Mouse (Mus musculus) limb, embryonic 15.5 days (tissue): Measurements from ENCODE around the gene Pnpla8. TPM values are rescaled to one million over a fixed set of nuclear protein-coding genes. Genes with fewer than 3 reads are reported as not detected.
"Not testable (repeated sequence)": the region's sequence is repeated elsewhere in the genome, so short reads cannot be mapped to it uniquely, and the experiment has no call there.

Source experiments
- ATAC-seq: fragments of 200-750 bp; cut with Nextera tagmentation; 2 replicates; pipeline ENCODE4 v1.8.0; 2017; ENCODE audit warnings: low read depth, moderate TSS enrichment; ENCODE audit not compliant: insufficient number of reproducible peaks, low FRiP score, low TSS enrichment
- H3K27ac ChIP-seq: fragments of 300-500 bp; sonication (generic); 2 replicates; pipeline ENCODE4 v1.5.1; 2015; ENCODE audit warnings: moderate library complexity, mild to moderate bottlenecking, inconsistent platforms
- H3K27me3 ChIP-seq: fragments of 300-500 bp; sonication (generic); 2 replicates; pipeline ENCODE4 v1.6.1; 2015; ENCODE audit warnings: inconsistent platforms
- H3K36me3 ChIP-seq: fragments of 300-500 bp; sonication (generic); 2 replicates; pipeline ENCODE4 v1.6.1; 2015; ENCODE audit warnings: inconsistent platforms
- H3K4me1 ChIP-seq: fragments of 300-500 bp; sonication (generic); 2 replicates; pipeline ENCODE4 v1.6.1; 2015; ENCODE audit warnings: inconsistent platforms
- H3K4me2 ChIP-seq: fragments of 300-500 bp; sonication (generic); 2 replicates; pipeline ENCODE4 v1.6.1; 2015; ENCODE audit warnings: mild to moderate bottlenecking, inconsistent platforms
- H3K4me3 ChIP-seq: fragments of 300-500 bp; sonication (generic); 2 replicates; pipeline ENCODE4 v1.5.1; 2015; ENCODE audit warnings: mild to moderate bottlenecking, inconsistent platforms
- H3K9ac ChIP-seq: fragments of 300-500 bp; sonication (generic); 2 replicates; pipeline ENCODE4 v1.6.1; 2015; ENCODE audit warnings: inconsistent platforms
- H3K9me3 ChIP-seq: fragments of 300-500 bp; sonication (generic); 2 replicates; pipeline ENCODE4 v1.6.1; 2016; ENCODE audit warnings: inconsistent platforms
- WGBS: fragments of 180-500 bp; shearing (Covaris S2); methylation state at CpG from one replicate; pipeline ENCODE4 v1.1.7; 2015; 5-methylcytosine and 5-hydroxymethylcytosine counted together
- polyA plus RNA-seq: library from polyadenylated mRNA; unstranded; fragments of >200 nt; fragmentation: Nextera tagmentation; extraction: Ambion mirVana; gene quantifications from 2 replicates; pipeline ENCODE4 v1.2.1, GENCODE M21; 2015

The Pnpla8 gene
- polyA plus RNA-seq, 1 experiment from 2014 or later = 77.5 TPM

DNA sequence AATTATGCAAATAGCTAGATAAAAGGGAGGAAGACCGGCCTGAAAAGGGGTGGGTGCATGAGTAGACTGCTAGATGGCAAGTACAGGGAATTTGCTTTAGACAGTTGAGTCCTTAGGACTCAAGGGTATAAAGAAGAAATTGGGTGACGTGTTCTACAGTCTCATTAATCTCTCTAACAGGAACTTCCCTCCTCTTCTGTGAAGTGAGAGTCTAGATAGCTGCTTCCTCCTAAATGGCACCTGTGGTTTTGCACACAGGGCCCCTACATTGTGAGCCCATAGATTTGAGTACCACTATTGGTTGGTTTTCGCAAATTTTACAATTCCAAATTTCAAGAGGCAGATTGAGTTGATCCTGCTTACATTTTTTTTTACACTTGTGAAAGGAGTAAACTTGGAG is 3.5 kb downstream of the Pnpla8 start:
- no peak for ATAC-seq
- Histone ChIP-seq H3K4me2 (no peak overlapping the region), H3K4me3 (no peak overlapping the region), H3K27me3 (no peaks in the 10 kb centered on the region), H3K27ac (no peak overlapping the region), H3K9me3 (no peaks in the 10 kb centered on the region), H3K4me1 (0 out of 2 replicates have a peak, but pooled peaks cover 4% of the 10 kb centered on the region), H3K36me3 (no peaks in the 10 kb centered on the region), H3K9ac (no peak overlapping the region)
- 71% methylated on average over 3 of the region's 3 CpGs for WGBS

DNA sequence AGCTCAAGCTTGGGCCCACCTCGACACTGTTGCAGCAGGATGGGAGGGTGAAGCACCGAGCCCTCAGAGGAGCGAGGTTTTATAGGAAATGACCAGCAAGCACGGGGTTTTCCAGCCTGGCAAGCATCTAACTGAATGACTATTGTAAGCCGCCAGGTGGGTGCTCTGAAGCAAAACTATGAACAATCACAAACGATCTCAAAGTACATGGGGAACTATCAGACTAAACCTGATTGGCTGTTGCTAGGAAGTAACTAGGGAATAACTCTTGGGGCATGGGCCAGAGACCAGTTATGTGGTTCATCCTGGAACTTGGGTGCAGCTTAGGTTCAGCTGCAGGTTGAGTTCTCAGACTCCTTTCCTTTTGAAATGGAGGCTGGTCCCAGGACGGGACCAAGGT is 19.9 kb downstream of the Pnpla8 start:
- H3K4me1 ChIP-seq = no peaks in the 10 kb centered on the region
- no peak for ATAC-seq
- H3K4me3 ChIP-seq = no peak overlapping the region
- no peak overlapping the region for H3K27ac ChIP-seq
- no peak overlapping the region for H3K4me2 ChIP-seq
- no peaks in the 10 kb centered on the region for H3K36me3 ChIP-seq
- H3K9me3 ChIP-seq = no peaks in the 10 kb centered on the region
- no peaks in the 10 kb centered on the region for H3K27me3 ChIP-seq
- WGBS = 71% methylated on average over 7 of the region's 7 CpGs
- H3K9ac ChIP-seq = no peak overlapping the region

DNA sequence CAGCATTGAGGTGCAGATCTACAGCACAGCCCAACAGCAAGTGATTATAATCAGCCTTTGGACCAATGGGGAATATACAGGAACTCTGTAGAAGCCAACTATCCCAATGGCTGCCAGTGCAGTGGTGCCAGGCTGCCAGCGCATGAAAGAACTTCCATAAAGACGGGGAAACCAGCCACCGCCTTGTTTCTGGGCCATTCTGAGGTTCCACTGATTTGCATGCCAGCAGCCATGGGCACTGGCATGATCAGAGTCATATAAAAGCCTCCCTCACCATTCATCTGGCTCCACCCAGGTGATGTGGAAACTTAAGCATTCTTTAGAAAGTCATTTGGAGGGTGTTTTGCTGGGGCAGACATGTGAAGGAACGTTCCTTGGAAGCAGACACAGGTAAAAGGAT is 21.2 kb downstream of the Pnpla8 start:
- Histone ChIP-seq H3K4me2 (no peak overlapping the region), H3K4me3 (no peak overlapping the region), H3K36me3 (no peaks in the 10 kb centered on the region), H3K27ac (no peak overlapping the region), H3K4me1 (no peaks in the 10 kb centered on the region), H3K9ac (no peak overlapping the region), H3K9me3 (no peaks in the 10 kb centered on the region), H3K27me3 (no peaks in the 10 kb centered on the region)
- 86% methylated on average over 4 of the region's 4 CpGs for WGBS
- no peak for ATAC-seq

DNA sequence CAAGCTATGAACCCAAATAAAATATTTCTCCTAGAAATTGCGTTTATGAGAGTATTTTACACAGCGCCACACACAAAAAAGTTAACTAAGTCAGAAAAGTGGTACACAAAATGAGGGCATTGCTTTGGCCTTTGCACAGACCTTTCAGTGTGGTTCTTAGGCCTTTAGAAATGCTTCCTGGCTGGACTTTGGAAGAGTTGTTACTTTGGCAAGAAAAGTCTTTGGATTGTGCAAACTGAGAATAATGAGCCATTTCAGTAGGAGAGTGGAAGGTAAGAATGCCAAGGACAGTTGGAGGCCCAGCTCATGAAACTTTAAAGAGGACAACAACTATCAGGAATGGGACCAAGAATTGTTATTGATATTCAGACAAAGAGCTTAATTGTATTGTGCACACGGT is 24.6 kb downstream of the Pnpla8 start:
- Histone ChIP-seq H3K36me3 (no peaks in the 10 kb centered on the region), H3K9me3 (no peaks in the 10 kb centered on the region), H3K9ac (no peak overlapping the region), H3K4me3 (no peak overlapping the region), H3K4me2 (no peak overlapping the region), H3K27ac (no peak overlapping the region), H3K27me3 (no peaks in the 10 kb centered on the region), H3K4me1 (no peaks in the 10 kb centered on the region)
- WGBS = 86% methylated on average over 3 of the region's 3 CpGs
- no peak for ATAC-seq

DNA sequence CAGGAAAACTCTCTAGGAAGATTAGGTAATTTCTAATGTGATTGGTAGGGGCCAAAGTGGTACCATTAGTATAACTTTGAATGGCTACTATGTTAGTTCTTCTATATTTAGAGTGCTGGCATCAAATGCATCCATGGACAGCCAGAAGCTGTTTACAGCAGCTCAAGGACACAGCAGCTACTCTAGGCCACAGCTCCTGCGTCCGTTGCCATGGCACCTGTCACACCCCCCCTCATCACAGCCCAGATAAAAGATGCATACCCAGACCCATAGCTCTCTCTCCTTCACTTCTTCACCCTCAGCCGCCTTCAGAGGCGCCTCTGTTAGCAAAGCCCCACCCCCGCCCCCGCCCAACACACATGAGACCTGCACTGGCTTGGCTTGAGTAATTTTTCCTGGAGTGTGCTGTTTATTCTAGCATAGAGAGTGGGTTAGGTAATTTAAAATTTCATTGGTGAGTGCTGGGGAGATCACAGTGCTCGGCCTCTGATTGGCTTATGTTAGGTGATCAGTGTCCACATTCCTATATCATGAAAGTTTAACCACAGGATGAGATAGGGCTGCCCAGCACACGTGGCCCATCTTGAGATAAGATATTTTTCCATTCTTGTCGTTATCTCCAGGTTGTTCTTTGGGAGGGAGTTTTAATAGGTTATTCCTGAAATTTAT is 27.3 kb downstream of the Pnpla8 start:
- 76% methylated on average over 9 of the region's 9 CpGs for WGBS
- no peak overlapping the region for H3K4me2 ChIP-seq
- H3K36me3 ChIP-seq = no peaks in the 10 kb centered on the region
- ATAC-seq = no peak
- no peaks in the 10 kb centered on the region for H3K27me3 ChIP-seq
- H3K27ac ChIP-seq = no peak overlapping the region
- no peaks in the 10 kb centered on the region for H3K9me3 ChIP-seq
- H3K4me3 ChIP-seq = no peak overlapping the region
- H3K4me1 ChIP-seq = no peaks in the 10 kb centered on the region
- H3K9ac ChIP-seq = no peak overlapping the region

DNA sequence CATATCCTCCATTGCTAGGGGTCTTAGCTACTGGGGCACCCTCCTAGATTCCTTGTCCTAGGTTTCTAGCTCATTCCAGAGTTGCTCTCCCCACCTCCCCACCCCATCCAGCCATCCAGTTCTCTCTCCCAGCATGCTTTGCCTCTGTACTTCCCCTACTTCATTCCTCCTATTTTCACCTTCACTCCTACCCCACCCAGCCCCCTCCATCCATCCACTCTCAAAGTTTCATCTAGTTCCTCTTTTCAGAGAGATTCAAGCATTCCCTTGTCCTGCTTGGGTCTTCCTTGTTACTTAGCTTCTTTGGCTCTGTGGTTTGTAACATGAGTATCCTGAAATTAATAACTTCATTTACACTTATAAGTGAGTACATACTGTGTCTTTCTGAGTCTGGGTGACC is 41.4 kb downstream of the Pnpla8 start:
- no peak for ATAC-seq
- H3K27me3 ChIP-seq = no peaks in the 10 kb centered on the region
- no peak overlapping the region for H3K4me2 ChIP-seq
- H3K4me3 ChIP-seq = no peak overlapping the region
- H3K9ac ChIP-seq = no peak overlapping the region
- H3K4me1 ChIP-seq = no peaks in the 10 kb centered on the region
- H3K9me3 ChIP-seq = no peaks in the 10 kb centered on the region
- no peaks in the 10 kb centered on the region for H3K36me3 ChIP-seq
- H3K27ac ChIP-seq = no peak overlapping the region

DNA sequence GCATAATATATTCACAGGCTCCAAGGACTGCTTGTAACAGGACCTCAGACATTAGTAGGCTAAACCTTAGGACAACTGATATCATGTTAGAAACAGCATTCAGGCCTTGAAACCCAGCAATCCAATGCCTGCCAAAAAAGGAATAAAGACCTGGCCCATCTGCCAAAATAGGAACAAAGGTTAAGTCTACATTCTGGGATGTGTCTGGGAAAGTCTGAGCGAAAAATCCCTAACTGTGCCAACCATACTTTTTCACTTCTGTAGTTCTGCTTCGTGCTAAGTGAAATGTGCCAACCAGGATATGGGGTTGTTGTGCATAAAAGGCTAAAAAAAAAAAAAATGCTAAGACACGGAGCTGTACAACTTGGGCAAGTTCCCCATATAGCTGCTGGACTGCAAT is 44.5 kb downstream of the Pnpla8 start:
- Histone ChIP-seq H3K9ac (no peak overlapping the region), H3K27me3 (no peaks in the 10 kb centered on the region), H3K36me3 (no peaks in the 10 kb centered on the region), H3K4me2 (no peak overlapping the region), H3K9me3 (no peaks in the 10 kb centered on the region), H3K4me3 (no peak overlapping the region), H3K27ac (no peak overlapping the region), H3K4me1 (peaks cover 4% of the 10 kb centered on the region; the same call in 1 of the 2 replicates)
- 74% methylated on average over 3 of the region's 3 CpGs for WGBS
- ATAC-seq = no peak

DNA sequence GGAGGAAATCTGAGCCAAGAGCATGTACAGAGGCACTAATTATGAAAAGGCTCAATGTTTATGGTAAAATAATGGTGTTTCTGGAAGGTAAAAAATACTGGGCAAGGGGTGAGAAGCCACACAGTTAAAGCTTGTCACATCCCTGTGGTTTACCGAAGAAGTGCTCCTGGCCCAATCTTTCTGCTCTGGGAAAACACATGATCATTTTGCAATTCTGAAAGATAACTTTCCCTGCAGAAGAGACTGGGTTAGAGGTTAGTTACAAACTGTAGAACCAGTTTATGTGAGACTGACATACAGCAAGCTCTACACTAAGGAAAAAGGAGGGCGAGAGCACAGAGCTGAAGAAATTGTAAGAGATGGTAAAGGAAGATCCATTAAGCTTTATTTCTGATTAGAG is 46.0 kb downstream of the Pnpla8 start:
- no peak for ATAC-seq
- Histone ChIP-seq H3K4me2 (no peak overlapping the region), H3K36me3 (no peaks in the 10 kb centered on the region), H3K27ac (no peak overlapping the region), H3K27me3 (no peaks in the 10 kb centered on the region), H3K4me3 (no peak overlapping the region), H3K9me3 (no peaks in the 10 kb centered on the region), H3K9ac (no peak overlapping the region), H3K4me1 (peaks cover 4% of the 10 kb centered on the region; the same call in 1 of the 2 replicates)
- WGBS = 89% methylated on average over 2 of the region's 2 CpGs

DNA sequence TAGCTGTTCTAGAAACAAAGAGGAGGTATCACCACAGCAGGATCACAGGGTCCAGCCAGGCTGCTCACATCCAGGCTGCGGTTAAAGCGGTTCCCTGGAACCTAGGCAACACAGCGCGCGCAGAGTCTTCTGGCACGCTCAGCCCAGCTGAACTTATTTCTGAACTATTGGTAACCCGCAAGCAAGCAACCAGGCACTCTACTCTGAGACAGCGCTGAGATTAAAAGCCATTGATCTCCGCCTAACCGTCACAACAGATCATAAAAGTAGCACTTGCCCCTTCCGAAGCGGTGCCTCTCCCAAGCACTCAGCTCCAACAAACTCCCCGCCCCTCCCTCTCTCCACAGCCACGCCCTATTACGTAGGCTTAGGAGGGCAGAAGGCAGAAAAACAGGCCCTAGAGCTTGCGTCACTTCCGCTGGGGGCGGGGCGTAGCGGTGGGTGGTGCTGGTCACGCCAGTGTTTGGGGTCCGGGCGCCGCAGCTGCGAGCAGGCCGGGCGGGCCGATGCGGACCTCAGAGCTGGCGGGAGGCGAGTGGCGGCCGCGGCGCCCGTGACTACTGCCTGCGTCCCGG is 47.6 kb downstream of the Pnpla8 start:
- Histone ChIP-seq H3K4me3 (peak overlapping the region; percentile 89), H3K4me2 (peak overlapping the region; percentile 59), H3K9me3 (no peaks in the 10 kb centered on the region), H3K4me1 (peaks cover 4% of the 10 kb centered on the region; the same call in 1 of the 2 replicates), H3K9ac (peak overlapping the region; percentile 79), H3K27ac (peak overlapping the region; percentile 99), H3K27me3 (no peaks in the 10 kb centered on the region), H3K36me3 (no peaks in the 10 kb centered on the region)
- peak; percentile 99 for ATAC-seq
- under 1% methylated on average over 38 of the region's 38 CpGs for WGBS

DNA sequence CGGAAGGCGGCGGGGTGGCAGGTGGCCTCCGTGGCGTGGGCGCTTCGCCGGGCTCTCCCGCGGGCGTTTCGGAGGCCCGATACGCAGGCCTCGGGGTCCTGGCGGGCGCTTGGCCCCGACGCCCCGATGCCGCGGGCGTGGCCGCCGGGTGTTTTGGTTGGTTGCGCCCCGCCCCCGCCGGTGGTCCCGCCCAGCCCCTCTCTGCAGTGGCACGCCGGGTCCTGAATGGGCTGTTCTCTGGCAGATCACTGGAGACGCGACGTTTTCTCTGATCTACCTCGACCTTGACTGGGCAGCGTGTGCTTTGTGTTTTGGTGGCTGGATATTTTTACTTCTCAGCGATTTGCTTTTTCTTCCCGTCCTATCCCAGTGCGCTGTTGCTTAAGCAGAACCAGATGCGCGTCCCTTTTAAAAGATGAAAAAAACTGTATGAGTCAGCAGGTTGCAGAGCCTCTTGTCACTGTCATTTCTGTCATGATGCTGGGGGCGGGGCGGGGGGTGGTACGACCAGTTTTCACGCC is 48.2 kb downstream of the Pnpla8 start:
- no peaks in the 10 kb centered on the region for H3K27me3 ChIP-seq
- WGBS = under 1% methylated on average over 46 of the region's 46 CpGs
- H3K27ac ChIP-seq = peak overlapping the region; percentile 99
- no peaks in the 10 kb centered on the region for H3K9me3 ChIP-seq
- H3K4me3 ChIP-seq = peak overlapping the region; percentile 89
- H3K4me2 ChIP-seq = peak overlapping the region; percentile 59
- peak; percentile 90 for ATAC-seq
- peak overlapping the region; percentile 79 for H3K9ac ChIP-seq
- H3K4me1 ChIP-seq = peaks cover 4% of the 10 kb centered on the region; the same call in 1 of the 2 replicates
- no peaks in the 10 kb centered on the region for H3K36me3 ChIP-seq

DNA sequence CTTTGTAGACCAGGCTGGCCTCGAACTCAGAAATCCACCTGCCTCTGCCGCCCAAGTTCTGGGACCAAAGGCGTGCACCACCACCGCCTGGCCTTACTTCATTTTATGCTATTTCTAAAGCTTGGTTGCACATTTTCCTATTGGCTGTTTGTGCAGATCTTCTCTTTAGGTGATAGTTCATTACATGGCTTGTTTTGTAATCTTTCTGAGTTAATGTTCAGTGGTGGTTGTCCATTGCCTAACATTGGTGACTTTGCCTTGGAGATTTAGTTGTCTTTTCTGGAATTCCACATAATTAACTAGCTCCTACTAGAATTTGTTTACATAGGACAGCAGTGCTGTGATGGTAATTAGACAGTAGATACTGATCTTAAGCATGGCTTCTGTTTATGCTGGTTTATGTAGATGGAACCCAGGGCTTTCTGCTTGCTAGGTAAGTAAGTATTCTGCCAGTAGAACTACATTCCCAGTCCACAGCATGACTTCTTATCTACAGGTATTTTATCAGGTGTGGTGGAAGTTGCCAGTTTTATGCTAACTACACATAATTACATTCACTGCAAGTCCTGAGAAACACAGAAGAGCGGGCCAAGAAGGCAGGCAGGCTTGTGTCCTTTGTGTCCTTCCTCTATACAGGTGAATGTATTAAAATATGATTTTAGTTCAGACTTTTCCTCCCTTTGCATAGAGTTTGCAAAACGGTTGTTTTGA is 53.1 kb downstream of the Pnpla8 start:
- no peaks in the 10 kb centered on the region for H3K27me3 ChIP-seq
- no peaks in the 10 kb centered on the region for H3K36me3 ChIP-seq
- H3K27ac ChIP-seq = no peak overlapping the region
- no peaks in the 10 kb centered on the region for H3K4me1 ChIP-seq
- no peak overlapping the region for H3K4me2 ChIP-seq
- no peak for ATAC-seq
- no peaks in the 10 kb centered on the region for H3K9me3 ChIP-seq
- H3K9ac ChIP-seq = no peak overlapping the region
- 85% methylated on average over 6 of the region's 6 CpGs for WGBS
- H3K4me3 ChIP-seq = no peak overlapping the region

DNA sequence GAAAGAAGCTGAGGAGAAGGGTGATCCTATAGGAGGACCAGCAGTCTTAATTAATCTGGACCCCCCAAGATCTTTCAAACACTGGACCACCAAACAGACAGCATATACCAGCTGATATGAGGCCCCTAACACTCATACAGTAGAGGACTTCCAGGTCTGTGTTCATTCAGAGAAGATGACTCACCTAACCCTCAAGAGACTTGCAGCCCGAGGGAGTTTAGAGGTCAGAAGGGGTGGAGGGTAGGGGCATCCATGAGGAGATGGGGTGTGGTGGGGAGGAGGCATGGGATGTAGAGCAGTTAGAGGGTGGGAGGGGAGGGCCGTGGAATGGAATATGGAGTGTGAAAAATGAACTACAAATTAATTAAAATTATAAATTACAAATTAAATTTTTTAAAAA is 59.0 kb downstream of the Pnpla8 start:
- H3K4me1 ChIP-seq, H3K4me2 ChIP-seq, H3K9ac ChIP-seq, H3K36me3 ChIP-seq, H3K4me3 ChIP-seq, H3K9me3 ChIP-seq, ATAC-seq, H3K27ac ChIP-seq, H3K27me3 ChIP-seq: not testable (repeated sequence)
- WGBS = 74% methylated on average over 2 of the region's 2 CpGs
